Mouse (Mus musculus): ENCODE data around the gene Ptprf.

DNA sequence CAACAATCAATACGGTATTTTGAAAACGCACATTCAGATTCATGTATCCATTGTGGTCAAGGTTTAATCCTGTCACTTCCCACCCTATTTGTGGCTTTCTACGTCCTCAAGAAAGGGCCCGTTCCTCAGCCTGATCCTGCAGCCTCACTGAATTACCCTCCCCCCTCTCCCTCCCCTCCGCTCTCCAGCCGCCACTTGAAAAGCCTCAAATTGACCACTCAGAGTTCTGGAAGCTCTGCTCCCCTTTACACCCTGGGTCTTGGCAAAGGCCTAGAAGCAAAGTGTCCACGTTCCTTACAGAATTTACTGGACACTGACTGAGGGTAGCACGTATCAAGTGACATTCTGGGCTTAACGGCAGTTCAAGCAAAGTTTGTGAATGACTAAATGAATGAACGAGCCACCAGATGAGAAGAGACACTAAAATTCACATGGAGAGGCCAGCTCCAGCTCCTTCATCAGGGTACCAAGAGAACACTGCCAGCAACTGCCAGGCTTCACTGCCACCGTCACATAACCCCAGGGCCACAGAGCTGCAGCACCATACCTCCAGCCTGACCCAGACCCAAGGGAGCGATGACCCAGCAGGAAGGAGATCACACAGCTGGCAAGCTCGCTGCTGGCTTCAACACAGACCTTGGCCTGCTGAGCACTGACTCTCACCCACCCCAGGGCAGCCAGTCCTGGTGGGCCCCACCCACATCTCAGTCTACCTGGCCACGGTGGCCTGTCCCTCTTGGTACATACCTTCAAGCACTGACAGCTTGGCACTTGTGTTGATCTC is 22.6 kb downstream of the Ptprf start:
- TF ChIP-seq EP300 (IDR thresholded peaks at IDR 0.05; ENCODE audit: insufficient read depth, low read depth, low read length) (no peak), CTCF (IDR thresholded peaks at IDR 0.05; ENCODE audit: low read depth, low read length) (no peak), POLR2A (IDR thresholded peaks at IDR 0.05; ENCODE audit: insufficient read depth, low read length) (no peak)

All from ES-Bruce4 (cell line).